Mouse (Mus musculus) brain, embryonic 14.5 days (tissue): Measurements from ENCODE around the gene Hps3.

Experiments
- CTCF ChIP-seq: fragments of 200-500 bp; IDR thresholded peaks from 2 replicates; pipeline ENCODE4 v1.5.1; 2012; ENCODE audit warnings: inconsistent platforms, mild to moderate bottlenecking, moderate library complexity, borderline replicate concordance; ENCODE audit not compliant: insufficient read depth, insufficient read length; ENCODE audit errors: extremely low read depth
- POLR2A ChIP-seq: fragments of 200-500 bp; IDR thresholded peaks from 2 replicates; pipeline ENCODE4 v1.6.1; 2012; ENCODE audit warnings: mild to moderate bottlenecking, inconsistent platforms, borderline replicate concordance; ENCODE audit not compliant: poor library complexity, insufficient read depth, insufficient read length, severe bottlenecking; ENCODE audit errors: extremely low read depth

GRCm38 (mm10) chr3:19981156-19981555 lies 54.0 kb downstream of the Hps3 start:
- TF ChIP-seq CTCF (no peak), POLR2A (no peak)
